In the genomic region with DNA sequence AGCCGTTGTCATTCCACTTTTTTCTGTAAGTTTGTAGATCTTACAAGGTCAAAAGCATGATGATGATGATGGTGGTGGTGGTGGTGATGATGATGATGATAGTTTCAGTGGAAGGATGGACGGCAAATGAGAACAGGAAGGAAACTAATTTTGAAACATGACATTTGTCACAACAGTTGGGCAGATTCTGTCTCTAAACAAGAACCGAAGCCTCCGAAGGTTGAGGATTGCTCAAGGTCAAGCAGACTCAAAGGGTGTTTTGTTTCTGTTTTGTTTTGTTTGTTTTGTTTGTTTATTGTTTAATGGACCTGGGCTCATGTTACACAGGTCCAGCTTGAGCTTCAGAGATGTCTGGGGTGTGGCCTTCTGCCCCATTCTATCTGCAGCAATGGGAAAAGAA, we compare ENCODE assay signal across 20 mouse cellular contexts. TPM values are rescaled to one million over a fixed set of nuclear protein-coding genes. Genes with fewer than 3 reads are reported as not detected.
A peak's percentile ranks its signal among the peaks of the same experiment; 100 is the strongest.
DNase-seq lines count a peak whose midpoint lies in the region; ATAC-seq lines count a peak whose summit lies in the region.
"Had no signal": no experiment of that assay in that cellular context is flagged by ENCODE, and none has a peak within 500 bp of the region (broad histone marks: within the 10 kb centered on the region; RNA-seq: fewer than 3 reads in every experiment).

No protein-coding gene starts in this region.

- ATAC-seq in megakaryocyte, adult 5-6 weeks (ENCODE audit: poor library complexity, severe bottlenecking) = peak; percentile 69
- ATAC-seq in monocyte, adult 5-6 weeks (replicated peaks; ENCODE audit: insufficient number of reproducible peaks, low FRiP score, low TSS enrichment, poor library complexity, severe bottlenecking) = peak; percentile 73
- ATAC-seq: activated CD4-positive, CD25-positive, alpha-beta regulatory T cell, adult 4 months; forebrain, embryonic 13.5 days; forebrain, embryonic 16.5 days; Patski had no signal

- intact Hi-C loops in heart, postnatal 25 days (cut with DNase I) = no loop called here

- DNase-seq in heart, adult 11 months = peak; percentile 66
- no peak for DNase-seq in heart, postnatal 25 days (ENCODE audit: low spot score)
- peak; percentile 53 for DNase-seq in ZHBTc4 (ENCODE audit: low read depth, low spot score)
- DNase-seq in ovary, postnatal 10 days (ENCODE audit: low spot score) = no peak
- DNase-seq in gastrocnemius, postnatal 25 days = no peak
- DNase-seq in cerebellum, postnatal 36 days = no peak
- DNase-seq: adrenal gland, postnatal 10 days; adrenal gland, postnatal 36 days; cerebellum, adult 11 months; cerebellum, adult 2 months; cerebellum, adult 9-11 months; gastrocnemius, postnatal 10 days; heart, adult 2 months; heart, postnatal 14 days had no signal

RNA-seq across cellular contexts. Expression of a gene that starts 6.1 kb away (rescaled TPM):
- total RNA-seq in heart, postnatal 25 days (2021) = 10 to 100 TPM; 16.3 to 18.6 TPM
- 87.8 and 90.2 TPM in 2 replicates for total RNA-seq in megakaryocyte, adult 5-6 weeks (2015)
- total RNA-seq in megakaryocyte, adult 5-6 weeks (2017) = 157 and 178 TPM in 2 replicates
- total RNA-seq in monocyte, adult 5-6 weeks (2017) = 284 to 318 TPM (median 288 TPM) in 3 replicates
- total RNA-seq in gastrocnemius, postnatal 25 days (2021) = 1 to 10 TPM; 2.8 to 3.0 TPM

RNA-seq across cellular contexts. Expression of a gene that starts 58.0 kb away (rescaled TPM):
- under 1 TPM; 0.11 to 0.26 TPM for total RNA-seq in heart, postnatal 25 days (2021)
- total RNA-seq in megakaryocyte, adult 5-6 weeks (2015) = 0.30 and 0.54 TPM in 2 replicates
- 0.04 TPM in 1 of 2 replicates, not detected in the other for total RNA-seq in megakaryocyte, adult 5-6 weeks (2017)
- total RNA-seq in monocyte, adult 5-6 weeks (2017) = 0.19 to 1.4 TPM (median 1.4 TPM) in 3 replicates
- total RNA-seq in gastrocnemius, postnatal 25 days (2021) = under 1 TPM in 1 of 2 experiments, not detected in 1; 0.08 TPM

Comparison
In these comparisons a context has a peak if more than half of its experiments do, and no peak if none do; other contexts are left out.
1. DNase-seq: peak in heart, adult 11 months (single experiment) and ZHBTc4 (single experiment); none in heart, postnatal 25 days (single experiment), ovary, postnatal 10 days (single experiment), gastrocnemius, postnatal 25 days (single experiment) and cerebellum, postnatal 36 days (0 of 2).
2. RNA of a gene that starts 6.1 kb away (total RNA-seq): 284 to 318 TPM in monocyte, adult 5-6 weeks and 87.8 to 178 TPM in megakaryocyte, adult 5-6 weeks; 16.3 to 18.6 TPM in heart, postnatal 25 days and 2.8 to 3.0 TPM in gastrocnemius, postnatal 25 days; every median in the first group is over 4 times any median in the second.